Mouse (Mus musculus) heart, adult 11 months (tissue): ENCODE measurements at regions not wholly inside any gene's neighbourhood (a gene's known extent, or its start where the extent isn't known, plus 50 kb on each side); places are given as distances from the start of the nearest gene placed in this dataset.
A peak's percentile ranks its signal among the peaks of the same experiment; 100 is the strongest.

Source experiments
- DNase-seq: peaks from one replicate; pipeline ENCODE4 v3.0.0; 2022

- peak; percentile 93 for DNase-seq
Observed at GRCm38 (mm10) chr4:50827002-50827401, 389.5 kb upstream of the Cylc2 start.
